Mouse (Mus musculus): ENCODE results near the gene Gramd1c. TPM values are rescaled to one million over a fixed set of nuclear protein-coding genes. Genes with fewer than 3 reads are reported as not detected.

The Gramd1c gene
- polyA plus RNA-seq, 1 experiment from 2014 or later, result 4.7 TPM

DNA sequence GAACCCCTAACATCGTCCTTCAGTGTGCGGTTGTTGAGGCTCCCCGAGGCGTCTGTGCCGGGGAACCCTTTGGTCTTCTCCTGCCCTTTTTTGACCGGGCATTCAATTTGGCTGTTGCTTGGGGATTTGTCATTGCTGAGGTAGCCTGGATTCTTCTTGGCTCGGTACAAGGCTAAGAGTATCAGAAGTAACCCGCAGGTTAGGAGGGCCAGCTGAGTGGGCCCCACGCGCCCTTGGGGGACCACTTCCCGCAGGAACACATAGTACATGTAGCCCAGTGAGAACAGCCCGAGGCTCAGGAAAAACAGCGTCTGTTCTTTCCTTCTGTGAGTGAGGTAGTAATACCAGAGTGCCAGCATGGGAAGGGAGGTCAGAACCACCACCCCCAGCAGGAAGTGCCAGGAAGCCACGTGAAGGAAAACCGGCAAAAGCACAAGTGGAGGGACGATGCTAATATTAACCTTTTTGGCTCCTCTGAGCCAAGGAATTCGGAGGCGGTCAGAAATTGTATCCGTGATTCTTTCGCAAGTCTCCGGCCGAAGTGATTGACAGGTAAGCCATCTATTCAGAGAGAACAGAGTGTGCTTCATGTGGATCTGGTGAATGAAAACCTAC lies 89.4 kb downstream of the Gramd1c start:
- Histone ChIP-seq H3K4me2 (ENCODE audit: low read depth, low read length) (no peak overlapping the region), H3K4me3 (ENCODE audit: low read length) (no peak overlapping the region), H3K4me1 (ENCODE audit: control insufficient read depth, insufficient read depth, low read length) (no peaks in the 10 kb centered on the region), H3K9ac (ENCODE audit: low read length) (no peak overlapping the region), H3K36me3 (ENCODE audit: control insufficient read depth, insufficient read depth) (no peaks in the 10 kb centered on the region), H3K27ac (ENCODE audit: low read length) (no peak overlapping the region), H3K27me3 (ENCODE audit: control insufficient read depth, insufficient read depth, low read length) (peaks cover 1% of the 10 kb centered on the region; the same call in 1 of the 2 replicates), H3K9me3 (replicated peaks; ENCODE audit: control insufficient read depth, low read length) (no peaks in the 10 kb centered on the region)
- ATAC-seq (replicated peaks; ENCODE audit: extremely low read depth, insufficient read depth, low FRiP score), result no peak
- 78% methylated on average over 22 of the region's 22 CpGs for WGBS

DNA sequence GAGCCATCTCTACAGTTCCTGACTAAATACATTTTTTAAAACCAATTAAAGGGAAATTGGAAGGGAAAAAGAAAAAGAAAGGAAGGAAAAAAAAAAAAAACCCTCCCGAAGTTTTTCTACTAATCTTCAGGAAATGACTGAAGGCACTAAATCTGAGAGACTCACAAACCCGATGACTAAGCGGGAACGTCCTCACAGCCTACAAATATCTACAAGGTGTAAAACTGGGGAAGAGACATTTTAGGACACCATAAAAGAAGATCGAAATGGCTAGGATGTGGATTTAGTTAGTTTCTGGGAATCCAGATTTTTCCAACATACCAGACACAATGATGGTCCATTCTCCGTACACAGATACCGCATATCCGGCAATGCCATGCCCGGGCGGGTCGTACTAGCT lies 90.0 kb downstream of the Gramd1c start:
- no peaks in the 10 kb centered on the region for H3K9me3 ChIP-seq (replicated peaks; ENCODE audit: control insufficient read depth, low read length)
- 84% methylated on average over 11 of the region's 11 CpGs for WGBS
- no peaks in the 10 kb centered on the region for H3K4me1 ChIP-seq (ENCODE audit: control insufficient read depth, insufficient read depth, low read length)
- ATAC-seq (replicated peaks; ENCODE audit: extremely low read depth, insufficient read depth, low FRiP score), result no peak
- H3K27me3 ChIP-seq (ENCODE audit: control insufficient read depth, insufficient read depth, low read length), result no peaks in the 10 kb centered on the region
- H3K36me3 ChIP-seq (ENCODE audit: control insufficient read depth, insufficient read depth), result no peaks in the 10 kb centered on the region
- no peak overlapping the region for H3K9ac ChIP-seq (ENCODE audit: low read length)
- no peak overlapping the region for H3K4me3 ChIP-seq (ENCODE audit: low read length)
- no peak overlapping the region for H3K27ac ChIP-seq (ENCODE audit: low read length)
- no peak overlapping the region for H3K4me2 ChIP-seq (ENCODE audit: low read depth, low read length)

DNA sequence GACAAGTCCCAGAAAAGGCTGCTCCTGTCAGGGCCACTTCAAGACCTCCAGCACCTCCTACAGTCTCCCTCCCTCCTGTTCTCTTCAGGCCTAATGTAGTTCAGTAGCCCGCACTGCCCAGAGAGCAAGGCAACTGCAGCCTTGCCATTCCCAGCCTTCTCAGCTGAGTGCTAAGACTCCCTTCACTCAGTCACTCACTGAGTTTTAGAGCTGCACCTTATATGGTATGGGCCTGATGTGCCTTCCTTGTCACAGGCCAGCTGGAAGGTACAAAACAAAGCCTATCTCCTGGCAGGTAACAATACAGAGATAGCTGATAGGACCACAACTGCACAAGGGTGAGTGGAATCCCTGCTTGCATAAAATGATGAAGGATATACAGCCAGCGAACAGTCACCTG lies 90.8 kb downstream of the Gramd1c start:
- ATAC-seq (replicated peaks; ENCODE audit: extremely low read depth, insufficient read depth, low FRiP score), result no peak
- H3K9me3 ChIP-seq (replicated peaks; ENCODE audit: control insufficient read depth, low read length), result no peaks in the 10 kb centered on the region
- H3K27me3 ChIP-seq (ENCODE audit: control insufficient read depth, insufficient read depth, low read length), result no peaks in the 10 kb centered on the region
- H3K4me1 ChIP-seq (ENCODE audit: control insufficient read depth, insufficient read depth, low read length), result no peaks in the 10 kb centered on the region
- no peaks in the 10 kb centered on the region for H3K36me3 ChIP-seq (ENCODE audit: control insufficient read depth, insufficient read depth)
- no peak overlapping the region for H3K4me3 ChIP-seq (ENCODE audit: low read length)
- no peak overlapping the region for H3K9ac ChIP-seq (ENCODE audit: low read length)
- H3K4me2 ChIP-seq (ENCODE audit: low read depth, low read length), result no peak overlapping the region
- WGBS, result 76% methylated on average over 2 of the region's 2 CpGs
- no peak overlapping the region for H3K27ac ChIP-seq (ENCODE audit: low read length)

DNA sequence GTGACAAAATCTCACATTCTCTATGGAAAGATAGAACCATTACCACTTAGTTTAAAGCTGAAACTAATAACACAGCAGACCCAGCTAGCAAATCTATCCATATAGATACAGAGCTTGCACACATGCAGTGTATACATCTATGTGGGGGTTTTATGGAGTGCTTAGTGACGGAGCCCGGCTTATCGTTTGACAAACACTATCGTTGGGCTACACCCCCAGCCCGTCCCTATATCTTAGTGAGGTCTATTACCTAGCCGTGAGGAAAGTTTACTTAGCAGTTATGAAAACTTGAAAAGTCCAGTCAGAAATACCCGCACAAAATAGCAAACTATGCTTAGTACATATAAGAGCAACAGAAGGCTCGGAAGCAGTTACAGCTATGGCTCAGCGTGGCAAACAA lies 91.4 kb downstream of the Gramd1c start:
- Histone ChIP-seq H3K4me3 (ENCODE audit: low read length) (no peak overlapping the region), H3K27ac (ENCODE audit: low read length) (no peak overlapping the region), H3K27me3 (ENCODE audit: control insufficient read depth, insufficient read depth, low read length) (no peaks in the 10 kb centered on the region), H3K4me1 (ENCODE audit: control insufficient read depth, insufficient read depth, low read length) (no peaks in the 10 kb centered on the region), H3K9me3 (replicated peaks; ENCODE audit: control insufficient read depth, low read length) (no peaks in the 10 kb centered on the region), H3K9ac (ENCODE audit: low read length) (no peak overlapping the region), H3K36me3 (ENCODE audit: control insufficient read depth, insufficient read depth) (no peaks in the 10 kb centered on the region), H3K4me2 (ENCODE audit: low read depth, low read length) (no peak overlapping the region)
- WGBS, result 88% methylated on average over 9 of the region's 9 CpGs
- no peak for ATAC-seq (replicated peaks; ENCODE audit: extremely low read depth, insufficient read depth, low FRiP score)

DNA sequence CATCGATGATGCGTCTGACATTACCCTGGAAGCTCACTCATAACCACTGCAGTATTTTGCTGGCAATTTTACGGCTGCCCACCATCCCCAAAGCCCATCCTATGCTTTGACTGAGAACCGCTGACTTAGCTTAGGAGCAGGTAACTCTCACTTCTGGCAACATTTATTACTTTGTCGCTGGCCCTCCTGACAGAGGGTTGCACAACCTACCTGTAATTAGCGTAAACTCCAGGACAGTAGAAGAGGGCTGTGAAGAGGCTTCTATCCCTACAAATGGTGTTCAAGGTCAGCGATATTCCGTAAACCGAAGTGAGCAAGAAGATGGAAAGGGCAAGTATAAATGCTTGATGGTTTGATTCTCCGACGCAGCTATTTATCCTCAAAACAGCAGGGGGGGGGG lies 92.0 kb downstream of the Gramd1c start:
- Histone ChIP-seq H3K9me3 (replicated peaks; ENCODE audit: control insufficient read depth, low read length) (no peaks in the 10 kb centered on the region), H3K4me1 (ENCODE audit: control insufficient read depth, insufficient read depth, low read length) (no peaks in the 10 kb centered on the region), H3K9ac (ENCODE audit: low read length) (no peak overlapping the region), H3K4me2 (ENCODE audit: low read depth, low read length) (no peak overlapping the region), H3K27me3 (ENCODE audit: control insufficient read depth, insufficient read depth, low read length) (no peaks in the 10 kb centered on the region), H3K4me3 (ENCODE audit: low read length) (no peak overlapping the region), H3K36me3 (ENCODE audit: control insufficient read depth, insufficient read depth) (no peaks in the 10 kb centered on the region), H3K27ac (ENCODE audit: low read length) (no peak overlapping the region)
- WGBS, result 91% methylated on average over 11 of the region's 11 CpGs
- no peak for ATAC-seq (replicated peaks; ENCODE audit: extremely low read depth, insufficient read depth, low FRiP score)

DNA sequence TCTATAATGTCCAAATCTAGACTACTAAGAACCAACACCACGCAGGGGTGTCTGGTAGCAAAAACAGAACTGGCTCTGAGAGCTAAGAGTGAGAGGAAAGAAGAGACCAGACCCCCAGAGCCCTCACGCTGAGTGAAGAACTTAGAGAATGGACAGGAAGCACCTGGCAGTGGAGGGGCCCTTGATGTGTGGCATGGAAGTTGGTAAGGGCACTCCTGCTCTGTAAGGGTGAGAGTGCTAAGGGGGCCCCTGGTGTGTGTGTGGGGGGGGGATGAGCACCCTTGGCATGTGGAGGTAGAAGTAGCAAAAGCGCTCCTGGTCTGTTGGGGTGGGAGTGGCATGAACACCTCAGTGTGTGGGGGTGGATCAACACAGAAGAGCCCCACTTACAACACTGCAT lies 92.7 kb downstream of the Gramd1c start:
- 75% methylated on average over 3 of the region's 3 CpGs for WGBS
- H3K4me2 ChIP-seq (ENCODE audit: low read depth, low read length), result no peak overlapping the region
- no peaks in the 10 kb centered on the region for H3K27me3 ChIP-seq (ENCODE audit: control insufficient read depth, insufficient read depth, low read length)
- ATAC-seq (replicated peaks; ENCODE audit: extremely low read depth, insufficient read depth, low FRiP score), result peak; percentile 41; the same call in 1 of the 2 replicates
- no peak overlapping the region for H3K9ac ChIP-seq (ENCODE audit: low read length)
- no peak overlapping the region for H3K27ac ChIP-seq (ENCODE audit: low read length)
- no peak overlapping the region for H3K4me3 ChIP-seq (ENCODE audit: low read length)
- no peaks in the 10 kb centered on the region for H3K9me3 ChIP-seq (replicated peaks; ENCODE audit: control insufficient read depth, low read length)
- H3K36me3 ChIP-seq (ENCODE audit: control insufficient read depth, insufficient read depth), result no peaks in the 10 kb centered on the region
- H3K4me1 ChIP-seq (ENCODE audit: control insufficient read depth, insufficient read depth, low read length), result no peaks in the 10 kb centered on the region

DNA sequence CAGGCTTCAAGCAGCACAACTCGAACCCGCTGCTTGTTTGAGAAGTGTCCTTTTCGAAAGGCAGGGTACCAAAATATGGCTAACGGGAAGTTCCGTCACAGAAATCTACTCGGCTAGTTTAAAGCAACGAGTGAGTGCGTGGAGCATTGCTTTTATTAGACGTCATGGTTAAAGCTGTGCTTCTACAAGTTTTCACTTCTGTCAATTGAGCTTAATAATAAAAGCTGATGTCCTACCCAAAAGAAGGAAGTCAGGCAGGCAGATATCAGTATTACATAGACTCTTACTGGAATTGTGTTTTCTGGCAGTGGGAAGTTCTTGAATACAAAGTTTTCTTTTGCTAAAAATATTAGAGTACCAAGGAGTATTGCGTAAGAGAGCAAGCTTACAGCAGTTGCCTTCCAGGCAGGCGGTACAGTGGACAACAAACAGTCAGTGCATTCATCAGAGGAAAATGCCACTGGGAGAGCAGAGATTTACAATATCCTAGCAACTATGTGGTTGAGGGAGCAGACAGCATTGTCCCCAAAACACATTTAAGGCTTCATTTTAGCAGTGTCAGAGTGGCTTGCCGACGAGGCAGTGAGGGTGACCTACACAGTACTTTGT lies 97.3 kb downstream of the Gramd1c start:
- Histone ChIP-seq H3K27ac (ENCODE audit: low read length) (no peak overlapping the region), H3K4me1 (ENCODE audit: control insufficient read depth, insufficient read depth, low read length) (no peaks in the 10 kb centered on the region), H3K4me3 (ENCODE audit: low read length) (no peak overlapping the region), H3K27me3 (ENCODE audit: control insufficient read depth, insufficient read depth, low read length) (no peaks in the 10 kb centered on the region), H3K9ac (ENCODE audit: low read length) (no peak overlapping the region), H3K4me2 (ENCODE audit: low read depth, low read length) (no peak overlapping the region), H3K9me3 (replicated peaks; ENCODE audit: control insufficient read depth, low read length) (no peaks in the 10 kb centered on the region), H3K36me3 (ENCODE audit: control insufficient read depth, insufficient read depth) (no peaks in the 10 kb centered on the region)
- no peak for ATAC-seq (replicated peaks; ENCODE audit: extremely low read depth, insufficient read depth, low FRiP score)
- 85% methylated on average over 13 of the region's 13 CpGs for WGBS

DNA sequence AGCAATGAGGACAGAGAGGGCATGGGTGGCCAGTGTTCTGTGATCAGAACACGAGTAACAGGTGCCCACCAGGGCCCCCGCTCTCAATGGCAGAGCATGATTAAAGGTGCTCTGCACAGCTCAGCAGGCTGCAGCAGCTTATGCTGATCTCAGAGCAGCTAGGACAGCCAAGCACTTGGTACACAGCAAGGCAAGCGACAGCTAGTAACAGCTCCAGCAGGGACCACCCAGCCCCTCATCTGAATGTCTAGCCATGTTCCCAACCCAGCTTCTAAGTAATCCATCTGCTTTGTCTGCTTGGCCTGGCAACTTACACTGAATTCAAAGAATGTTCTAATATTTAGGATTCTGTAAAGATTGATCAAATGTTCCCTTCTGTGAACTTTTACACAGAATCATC lies 99.4 kb downstream of the Gramd1c start:
- H3K4me3 ChIP-seq (ENCODE audit: low read length), result no peak overlapping the region
- no peak overlapping the region for H3K27ac ChIP-seq (ENCODE audit: low read length)
- H3K4me1 ChIP-seq (ENCODE audit: control insufficient read depth, insufficient read depth, low read length), result no peaks in the 10 kb centered on the region
- ATAC-seq (replicated peaks; ENCODE audit: extremely low read depth, insufficient read depth, low FRiP score), result no peak
- no peak overlapping the region for H3K4me2 ChIP-seq (ENCODE audit: low read depth, low read length)
- H3K9ac ChIP-seq (ENCODE audit: low read length), result no peak overlapping the region
- no peaks in the 10 kb centered on the region for H3K9me3 ChIP-seq (replicated peaks; ENCODE audit: control insufficient read depth, low read length)
- H3K27me3 ChIP-seq (ENCODE audit: control insufficient read depth, insufficient read depth, low read length), result no peaks in the 10 kb centered on the region
- H3K36me3 ChIP-seq (ENCODE audit: control insufficient read depth, insufficient read depth), result no peaks in the 10 kb centered on the region
- 84% methylated on average over 3 of the region's 3 CpGs for WGBS

DNA sequence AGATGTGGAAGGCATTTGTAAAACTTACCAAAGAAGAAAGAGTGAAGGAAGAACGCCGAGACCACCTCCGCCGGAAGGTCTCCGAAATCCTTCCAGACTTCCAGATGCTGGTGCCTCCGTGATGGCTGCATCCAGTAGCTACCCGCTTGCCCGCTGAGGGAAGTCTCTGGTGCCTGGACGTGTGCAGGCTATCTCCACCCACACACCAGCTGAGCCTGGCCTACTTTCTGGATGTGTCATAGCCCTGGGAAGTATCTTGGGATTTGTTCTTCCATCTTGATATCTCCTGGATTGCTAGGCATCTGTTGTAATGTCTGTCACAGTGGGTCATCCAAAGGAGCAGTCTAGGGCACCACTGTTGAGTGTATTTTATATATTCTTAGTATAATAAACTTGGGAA lies 99.9 kb downstream of the Gramd1c start:
- Histone ChIP-seq H3K27ac (ENCODE audit: low read length) (no peak overlapping the region), H3K9me3 (replicated peaks; ENCODE audit: control insufficient read depth, low read length) (no peaks in the 10 kb centered on the region), H3K27me3 (ENCODE audit: control insufficient read depth, insufficient read depth, low read length) (no peaks in the 10 kb centered on the region), H3K4me3 (ENCODE audit: low read length) (no peak overlapping the region), H3K36me3 (ENCODE audit: control insufficient read depth, insufficient read depth) (no peaks in the 10 kb centered on the region), H3K9ac (ENCODE audit: low read length) (no peak overlapping the region), H3K4me1 (ENCODE audit: control insufficient read depth, insufficient read depth, low read length) (no peaks in the 10 kb centered on the region), H3K4me2 (ENCODE audit: low read depth, low read length) (no peak overlapping the region)
- no peak for ATAC-seq (replicated peaks; ENCODE audit: extremely low read depth, insufficient read depth, low FRiP score)
- 85% methylated on average over 9 of the region's 9 CpGs for WGBS

All from heart, embryonic 16.5 days (tissue).